Mouse (Mus musculus) lung, postnatal 25 days (tissue): Measurements from ENCODE around the gene Klhdc1.

Source experiments
- DNase-seq: peaks from one replicate; pipeline ENCODE4 v3.0.0; 2022; ENCODE audit warnings: low spot score

Klhdc1 gene

DNA sequence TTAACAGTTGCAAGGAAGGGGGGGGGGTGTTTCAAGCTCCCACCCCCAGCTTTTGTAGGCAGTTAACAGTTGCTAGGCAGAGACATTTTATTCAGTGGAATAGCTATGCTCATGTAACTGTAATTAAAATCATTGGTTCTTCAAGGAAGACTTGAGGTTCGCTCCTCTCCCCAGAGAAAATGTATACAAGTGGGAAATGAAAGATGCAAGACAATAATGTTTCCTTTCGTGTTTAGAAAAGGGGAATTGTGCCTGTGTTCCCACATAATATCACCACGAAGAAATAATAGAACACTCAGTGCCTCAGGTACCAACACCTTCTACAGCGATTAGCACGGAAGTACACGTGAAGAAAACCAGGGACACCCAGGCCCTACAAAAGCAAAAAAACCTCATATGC, at the start of gene Klhdc1:
Gene Klhdc1, plus strand, starts transcription at position 301 of the 400 bp plus-strand sequence.
- DNase-seq = no peak

DNA sequence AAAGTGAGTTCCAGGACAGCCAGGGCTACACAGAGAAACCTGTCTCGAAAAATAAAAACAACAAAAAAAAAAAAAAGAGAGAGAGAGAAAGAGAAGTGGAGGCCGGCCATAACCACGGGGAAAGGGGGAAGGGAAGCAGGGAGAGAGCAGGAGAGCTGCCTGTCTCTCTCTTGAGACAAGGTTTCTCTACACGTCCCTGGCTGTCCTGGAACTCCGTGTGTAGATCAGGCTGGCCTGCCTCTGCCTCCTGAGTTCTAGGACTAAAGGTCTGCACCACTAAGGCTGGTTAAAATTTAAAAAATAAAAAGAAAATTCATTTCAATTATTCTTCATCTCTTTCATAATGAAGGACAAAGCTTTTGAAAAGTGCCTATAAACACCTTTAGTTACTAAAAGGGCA, 49.6 kb upstream of the Klhdc1 start:
- no peak for DNase-seq

DNA sequence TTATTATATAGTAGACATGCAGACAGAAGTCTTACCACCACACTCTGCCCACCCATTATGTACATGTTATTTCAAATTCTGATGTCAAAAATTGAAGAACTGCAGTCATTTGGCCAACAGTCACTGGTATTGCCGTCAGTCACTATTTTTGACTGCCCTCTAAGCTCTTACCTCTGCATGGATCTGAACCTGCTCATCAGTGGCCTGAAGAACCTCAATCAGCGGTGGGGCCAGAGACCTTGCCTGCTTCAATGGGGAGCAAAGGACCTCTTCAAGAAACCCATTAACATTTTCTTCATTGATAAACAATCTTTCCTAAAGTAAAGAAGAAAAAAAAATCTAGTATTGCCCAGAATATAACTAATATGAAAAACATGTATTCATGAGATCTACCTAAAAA, 48.3 kb upstream of the Klhdc1 start:
- DNase-seq = no peak

DNA sequence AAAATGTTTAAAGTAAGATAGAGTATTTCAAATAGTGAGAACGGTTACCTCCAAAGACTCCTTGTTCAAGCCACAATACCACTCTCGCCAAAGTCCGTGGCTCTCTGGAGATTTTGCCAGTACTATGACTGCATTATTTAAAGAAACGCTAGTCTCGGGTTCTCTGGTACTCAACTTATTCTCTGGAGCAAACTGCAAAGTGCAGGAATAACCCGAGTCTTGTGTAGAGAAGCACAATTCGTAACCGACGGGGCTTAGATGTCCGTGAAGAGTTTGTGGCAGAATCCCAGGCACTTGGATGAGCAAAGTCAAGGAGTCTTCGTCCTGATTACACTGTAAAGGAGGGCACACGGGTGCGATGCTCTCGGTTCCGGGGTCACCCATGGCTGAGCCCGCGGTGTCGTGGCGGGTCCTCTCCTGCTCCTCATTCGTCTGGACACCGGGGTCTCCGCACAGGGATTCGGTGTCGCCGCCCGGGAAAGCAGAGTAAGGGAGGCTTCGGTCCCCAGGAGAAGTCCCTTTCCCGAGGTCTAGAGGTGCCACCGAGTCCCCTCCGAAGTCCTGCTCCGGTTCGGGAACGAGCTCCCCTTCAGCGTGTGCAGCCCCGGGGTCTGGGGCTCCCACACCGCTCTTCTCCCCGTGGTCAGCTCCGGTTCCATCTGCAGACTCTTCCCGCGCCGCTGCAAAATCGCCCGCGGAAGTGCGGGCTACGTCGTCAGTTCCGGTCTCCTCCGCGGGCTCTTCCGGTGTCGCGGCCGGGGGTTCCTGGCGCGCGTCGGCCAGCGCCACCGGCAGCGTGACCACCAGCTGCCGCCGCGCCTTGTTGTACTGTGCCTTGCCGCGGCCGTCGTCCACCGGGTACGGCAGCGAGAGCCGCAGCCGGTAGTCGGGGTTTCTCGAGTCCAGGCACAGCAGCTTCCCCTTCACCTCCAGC, 44.3 kb upstream of the Klhdc1 start, which contains the start of gene Gm49383:
Gene Gm49383, minus strand, starts transcription at position 661 of the 934 bp plus-strand sequence.
- peak; percentile 57 for DNase-seq

DNA sequence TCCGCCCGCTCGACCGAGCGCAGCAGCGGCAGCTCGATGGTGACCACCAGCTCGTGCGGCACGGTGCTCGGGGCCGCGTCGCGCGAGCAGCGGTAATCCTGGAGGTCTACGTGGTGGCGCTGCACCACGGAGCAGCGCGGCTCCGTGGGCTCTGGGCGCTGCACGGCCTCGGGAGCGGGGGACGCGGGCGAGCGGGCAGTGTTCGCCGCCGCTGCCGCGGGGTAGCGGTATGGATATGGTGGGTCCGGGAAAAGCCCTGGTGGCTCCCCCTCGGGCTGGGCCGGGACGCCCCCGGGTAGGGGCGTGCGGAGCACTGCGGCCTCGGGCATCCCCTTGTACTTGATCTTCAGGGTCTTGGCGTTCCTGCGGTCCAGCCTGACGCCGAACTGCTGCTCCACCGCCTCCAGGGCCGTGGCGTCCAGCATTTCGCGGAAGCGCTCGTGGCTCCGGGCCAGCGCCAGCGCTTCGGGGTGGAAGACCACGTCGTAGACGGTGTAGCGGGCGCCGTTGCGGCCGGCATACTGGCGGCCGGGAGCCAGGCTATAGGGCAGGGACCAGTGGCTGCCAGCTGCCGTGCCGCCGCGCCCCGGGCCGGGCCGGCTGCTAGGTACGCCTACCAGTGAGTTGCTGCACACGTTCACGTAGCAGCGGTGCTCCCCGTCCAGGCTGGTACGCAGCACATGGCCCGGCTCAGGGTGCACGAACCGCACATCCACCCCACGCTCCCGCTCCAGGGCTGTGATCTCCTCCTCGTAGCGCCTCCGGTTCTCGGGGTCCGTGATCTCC, 43.4 kb upstream of the Klhdc1 start:
- peak; percentile 32 for DNase-seq

DNA sequence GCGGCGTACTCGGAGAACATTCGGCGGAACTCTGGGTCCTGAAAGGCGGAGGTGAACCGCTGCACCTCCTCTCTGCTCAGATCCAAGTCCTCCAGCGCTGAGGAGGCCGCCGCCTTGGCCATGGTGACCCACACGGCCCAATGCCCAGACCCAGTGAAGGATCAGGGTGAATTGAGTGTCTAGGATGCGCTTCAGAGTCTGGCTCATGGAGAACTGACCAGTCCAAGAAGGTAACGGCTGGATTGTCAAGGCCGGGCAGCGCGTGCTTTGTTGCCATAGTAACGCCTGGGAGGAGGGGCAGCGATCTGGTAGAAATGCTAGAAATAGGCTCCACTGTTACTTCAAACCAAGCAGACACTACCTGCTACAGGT, 42.8 kb upstream of the Klhdc1 start, which contains the start of gene Dnaaf2:
Gene Dnaaf2, minus strand, starts transcription at position 266 of the 372 bp plus-strand sequence.
- DNase-seq = peak; percentile 62

DNA sequence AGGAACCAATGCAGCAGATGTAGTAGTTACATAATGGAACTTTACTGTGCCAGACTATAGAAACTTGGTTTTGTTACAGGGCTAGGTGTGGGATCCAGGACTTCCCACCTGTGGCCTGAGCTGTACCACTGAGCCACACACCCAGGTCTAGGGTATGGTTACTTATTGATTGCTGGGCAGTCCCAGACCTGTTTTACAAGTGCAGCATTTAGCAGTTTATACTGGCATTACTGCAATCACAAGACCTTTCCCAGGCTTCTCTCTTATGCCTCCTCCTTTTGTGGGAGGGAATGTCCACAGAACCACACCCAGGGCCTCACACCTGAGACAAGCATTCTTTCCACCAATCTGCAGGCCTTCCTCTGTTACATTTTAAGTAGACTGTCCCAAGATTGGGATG, 42.0 kb upstream of the Klhdc1 start:
- DNase-seq = no peak

DNA sequence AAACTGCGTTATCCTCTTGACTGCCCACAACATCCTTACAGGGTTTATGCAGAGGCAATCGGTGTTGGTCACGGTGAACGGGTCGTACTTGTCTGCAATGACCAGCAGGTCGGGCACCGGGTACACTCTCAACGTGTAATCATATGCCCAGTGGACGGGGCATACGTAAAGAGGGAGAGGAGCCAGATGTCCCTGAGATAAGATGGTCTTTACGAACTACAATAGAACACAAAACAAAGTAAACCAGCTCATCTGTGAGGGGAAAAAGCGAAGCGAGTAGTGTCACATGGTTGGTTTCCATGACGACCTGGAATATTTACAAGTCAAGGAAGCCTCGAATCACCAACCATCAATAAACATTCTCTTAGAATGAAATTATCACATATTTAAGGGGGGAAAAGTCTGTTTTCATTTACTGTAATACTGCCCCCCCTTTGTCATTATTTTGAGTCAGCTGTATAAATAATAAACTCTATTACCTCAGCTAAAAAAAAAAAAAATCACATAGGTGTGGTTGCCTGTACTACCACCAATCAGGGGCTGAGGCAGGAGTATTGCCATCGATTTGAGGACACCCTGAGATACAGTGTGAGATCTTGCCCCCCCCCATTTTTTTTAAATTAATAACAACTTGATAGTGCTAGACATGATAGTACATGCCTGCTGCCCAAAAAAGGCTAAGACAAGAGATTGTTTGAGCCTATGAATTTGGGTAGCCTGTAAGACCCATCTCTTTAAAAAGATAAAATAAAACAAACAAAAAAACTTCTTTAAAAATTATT, 36.7 kb upstream of the Klhdc1 start, which contains the start of gene Gm49384:
Gene Gm49384, minus strand, starts transcription at position 216 of the 782 bp plus-strand sequence.
- no peak for DNase-seq

DNA sequence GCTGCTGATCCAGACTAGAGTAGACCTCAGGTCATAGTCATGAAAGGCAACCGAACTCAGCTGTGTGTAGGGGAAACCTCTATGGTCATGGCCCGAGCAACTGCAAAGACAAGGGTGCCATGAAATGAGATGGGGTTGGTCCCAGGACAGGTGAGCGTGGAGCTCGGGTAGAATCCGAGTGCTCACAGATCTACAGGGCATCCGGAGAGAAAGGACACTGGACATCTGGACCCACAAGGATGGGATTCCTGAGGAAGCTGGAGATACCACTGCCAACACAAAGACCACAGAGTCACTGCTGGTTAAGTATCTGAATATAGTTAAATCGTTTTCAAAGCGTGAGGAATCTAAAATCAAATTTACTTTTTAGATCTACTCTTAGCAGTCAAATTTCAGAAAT, 33.6 kb upstream of the Klhdc1 start:
- no peak for DNase-seq

DNA sequence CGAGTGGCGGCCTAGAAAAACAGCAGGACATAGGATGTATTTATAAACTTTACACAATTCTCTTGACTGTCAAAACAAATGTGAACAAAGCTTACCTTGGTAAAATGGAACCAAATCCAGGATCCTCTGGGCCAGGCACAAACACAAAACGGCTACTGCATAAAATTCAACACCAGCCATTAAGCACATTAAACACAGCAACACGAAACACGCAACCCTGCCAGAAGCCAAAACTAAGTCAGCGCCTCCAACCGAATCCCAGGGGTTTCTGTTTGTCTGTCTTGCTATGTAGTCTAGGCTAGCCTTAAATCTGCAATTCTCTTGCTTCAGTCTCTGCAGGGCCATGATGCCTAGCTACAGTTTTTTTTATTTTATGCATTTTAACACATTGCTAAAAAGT, 33.0 kb upstream of the Klhdc1 start:
- no peak for DNase-seq

DNA sequence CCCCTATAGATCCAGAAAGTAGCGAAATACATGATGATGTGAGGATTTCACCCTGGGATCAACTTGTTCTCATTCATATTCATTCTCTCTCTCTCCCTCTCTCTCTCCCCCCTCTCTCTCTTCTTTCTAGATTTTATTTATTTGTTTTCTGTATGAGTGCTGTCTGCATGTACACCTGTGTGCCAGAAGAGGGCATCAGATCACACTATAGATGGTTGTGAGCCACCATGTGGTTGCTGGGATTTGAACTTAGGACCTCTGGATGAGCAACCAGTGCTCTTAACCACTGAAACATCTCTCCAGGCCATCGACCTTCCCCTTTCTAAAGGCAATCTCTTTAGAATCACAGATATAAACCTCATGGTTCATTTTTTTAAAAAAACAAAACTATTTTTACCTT, 32.5 kb upstream of the Klhdc1 start:
- DNase-seq = no peak

DNA sequence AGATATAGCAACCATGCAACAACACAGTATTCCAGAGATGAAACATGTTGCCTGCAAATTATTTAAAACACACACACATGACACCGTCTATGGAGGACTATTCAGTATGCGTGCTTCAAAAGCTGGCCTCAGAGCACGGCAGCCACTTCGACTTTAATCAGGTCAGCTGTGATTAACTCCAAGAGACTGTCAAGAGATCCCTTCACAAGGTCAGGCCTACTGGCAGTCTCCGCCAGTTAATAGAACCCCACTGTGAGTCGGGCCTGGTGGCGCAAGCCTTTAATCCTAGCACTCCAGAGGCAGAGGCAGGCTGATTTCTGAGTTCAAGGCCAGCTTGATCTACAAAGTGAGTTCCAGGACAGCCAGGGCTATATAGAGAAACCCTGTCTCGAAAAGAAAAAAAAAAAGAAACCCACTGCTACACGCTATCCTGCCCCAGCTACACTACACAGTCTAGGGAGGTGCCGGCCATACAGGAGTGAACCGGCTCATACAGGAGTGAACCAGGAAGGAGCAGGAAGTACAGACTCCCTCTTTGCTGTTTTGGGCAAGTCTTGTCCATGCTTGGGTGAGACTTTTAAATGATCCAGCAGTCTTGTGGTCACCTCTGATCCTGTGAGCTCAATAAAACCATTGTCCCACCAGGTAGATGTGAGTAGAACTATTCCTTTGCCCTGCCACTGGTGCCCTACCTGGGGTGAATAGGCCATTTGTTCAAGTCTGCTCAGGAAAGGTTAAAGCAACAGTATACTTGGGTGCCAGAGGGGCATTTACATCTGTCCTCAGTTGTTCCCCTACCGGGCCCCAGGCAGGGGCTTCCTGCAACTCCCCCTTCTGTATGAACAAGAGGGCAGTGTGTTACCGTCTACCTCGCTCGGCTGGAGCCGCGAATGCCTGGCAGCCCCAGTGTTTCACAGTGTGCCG, 30.7 kb upstream of the Klhdc1 start:
- DNase-seq = no peak

DNA sequence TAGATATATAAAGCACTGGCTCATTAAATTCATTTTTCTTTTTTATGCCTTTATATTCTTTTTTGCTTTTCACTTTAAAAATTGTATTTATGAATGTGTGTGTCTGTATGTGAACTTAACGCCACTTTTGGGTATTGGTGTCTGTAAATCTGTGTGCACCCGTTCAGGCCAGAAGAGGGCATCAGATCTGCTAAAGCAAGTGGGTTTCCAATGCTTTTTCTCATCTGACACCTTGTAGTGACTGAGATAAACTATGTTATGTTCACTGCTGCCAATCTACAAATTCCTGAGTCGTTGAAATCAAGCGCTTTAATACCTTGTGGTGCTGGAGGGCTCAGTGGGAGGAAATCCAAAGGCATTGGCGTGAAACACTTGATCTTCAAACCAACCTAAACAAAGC, 29.9 kb upstream of the Klhdc1 start:
- no peak for DNase-seq

DNA sequence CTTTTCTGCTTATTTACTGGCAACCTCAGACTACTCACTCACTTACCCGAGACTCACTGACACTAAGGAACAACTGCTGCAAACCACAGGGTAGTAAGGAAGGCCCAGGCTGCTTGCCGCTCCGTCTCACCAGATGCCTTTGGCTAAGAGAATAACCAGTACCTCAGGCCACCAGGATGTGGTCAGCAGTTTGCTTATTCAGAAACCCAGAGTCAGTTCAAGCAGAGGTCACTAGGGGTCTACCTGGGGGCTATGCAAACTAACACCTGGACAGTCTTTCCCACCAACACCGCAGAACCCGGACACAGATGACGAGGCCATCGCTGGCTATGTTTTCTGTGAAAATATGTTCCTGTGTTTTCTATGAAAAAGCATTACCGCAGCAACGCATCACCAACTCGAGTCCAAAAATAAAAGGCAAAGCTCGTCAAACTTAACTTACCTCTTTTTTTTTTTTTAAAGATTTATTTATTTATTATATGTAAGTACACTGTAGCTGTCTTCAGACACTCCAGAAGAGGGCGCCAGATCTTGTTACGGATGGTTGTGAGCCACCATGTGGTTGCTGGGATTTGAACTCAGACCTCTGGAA, 27.7 kb upstream of the Klhdc1 start:
- no peak for DNase-seq

DNA sequence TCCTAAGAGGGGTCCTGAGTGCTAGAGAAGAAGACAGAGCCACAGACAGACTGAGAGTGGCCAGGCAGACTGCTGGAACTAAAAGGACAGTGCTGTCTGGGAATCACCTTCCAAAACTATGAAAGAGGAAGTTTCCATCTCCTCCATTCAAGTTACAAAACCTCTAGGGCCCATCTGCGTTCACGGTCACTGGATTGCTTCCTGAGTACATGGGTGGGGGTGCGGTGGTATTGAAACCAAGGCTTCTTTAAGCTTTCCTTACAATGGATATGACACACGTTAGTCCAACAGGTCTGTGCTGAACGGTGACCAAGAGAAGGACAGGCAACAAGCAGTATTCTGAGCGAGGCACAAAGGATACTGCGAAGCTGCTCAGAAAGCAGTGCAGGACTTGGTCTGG, 26.6 kb upstream of the Klhdc1 start:
- DNase-seq = no peak

DNA sequence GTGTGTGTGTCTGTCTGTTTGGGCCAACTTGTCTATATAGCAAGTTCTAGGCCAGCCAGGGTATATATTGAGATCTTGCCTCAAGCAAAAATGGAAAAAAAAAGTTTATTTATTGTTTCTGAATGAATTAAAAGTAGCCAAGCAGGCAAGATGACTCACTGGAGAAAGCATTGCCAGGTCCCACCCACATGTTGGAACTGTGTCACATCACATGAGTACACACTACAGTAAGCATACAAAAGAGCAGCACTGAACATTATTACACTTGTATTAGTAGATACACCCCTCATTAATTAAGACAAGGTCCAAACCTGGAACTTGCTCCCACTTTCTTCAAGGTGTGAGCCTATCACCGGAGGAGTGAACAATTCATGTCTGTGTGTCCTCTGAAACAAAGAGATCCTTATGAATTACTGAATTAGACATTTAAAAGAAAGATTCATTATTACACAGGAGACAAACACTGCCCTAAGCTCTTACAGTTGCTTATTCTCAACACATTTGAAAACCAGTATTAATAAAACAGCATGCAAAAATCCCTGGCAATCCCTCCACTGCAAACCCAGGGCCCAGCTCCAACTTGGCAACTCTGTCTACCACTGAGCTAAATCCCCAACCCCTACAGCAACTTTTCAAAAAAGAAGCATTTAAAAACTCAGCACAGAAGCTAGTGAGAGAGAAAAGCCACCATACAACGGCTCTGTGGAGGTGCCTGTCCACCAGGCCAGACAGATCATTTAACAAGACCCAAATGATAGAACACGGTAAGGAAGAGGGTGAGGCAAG, 25.8 kb upstream of the Klhdc1 start:
- DNase-seq = peak; percentile 58

DNA sequence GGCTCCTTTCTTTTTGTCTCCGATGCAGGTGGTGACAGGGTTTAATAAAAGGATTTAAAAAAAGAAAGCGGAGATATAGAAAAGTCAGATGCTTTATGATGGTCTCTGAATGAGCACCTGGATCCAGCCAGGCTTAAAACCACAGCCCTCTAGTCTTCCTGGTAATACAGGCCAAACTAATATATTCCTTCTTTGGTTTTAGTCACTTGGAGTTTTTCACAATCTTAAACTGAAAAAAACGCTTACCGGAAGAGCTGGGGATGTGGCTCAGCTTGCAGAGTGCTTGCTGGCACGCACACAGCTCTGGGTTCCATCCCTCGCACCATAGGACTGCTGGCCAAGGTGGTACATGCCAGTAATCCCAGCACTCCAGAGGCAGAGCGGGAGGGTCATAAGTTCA, 24.4 kb upstream of the Klhdc1 start:
- DNase-seq = no peak

DNA sequence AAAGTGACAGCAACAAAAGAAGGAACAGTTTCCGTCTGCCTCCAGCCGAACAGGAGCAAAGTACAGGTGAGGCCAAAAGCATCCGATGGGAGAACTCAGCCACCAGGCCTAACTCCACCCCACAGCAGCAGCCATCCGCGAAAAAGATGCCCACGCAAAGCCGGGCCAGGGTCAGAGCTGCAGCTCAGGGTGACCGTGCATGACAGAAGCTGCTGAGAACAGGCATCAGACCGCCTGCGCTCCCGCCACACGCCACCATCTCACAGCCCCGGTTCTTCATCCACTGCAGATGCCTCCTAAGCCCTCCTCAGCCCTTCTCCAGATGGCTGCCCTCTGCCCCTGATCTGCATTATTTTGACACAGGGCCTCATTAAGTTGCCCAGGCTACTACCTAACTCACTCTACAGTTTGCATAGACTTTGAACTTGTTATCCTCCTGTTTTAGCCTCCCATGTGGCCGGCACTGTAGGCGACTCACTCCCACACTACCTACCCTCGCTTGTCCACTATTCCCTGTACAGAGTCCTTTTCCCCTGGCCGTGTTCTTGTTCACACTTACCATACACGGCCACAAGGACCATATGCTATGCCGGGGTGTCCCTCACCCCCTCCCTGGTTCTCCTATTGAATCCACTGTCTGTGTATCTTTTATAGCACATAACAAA, 20.2 kb upstream of the Klhdc1 start:
- no peak for DNase-seq

DNA sequence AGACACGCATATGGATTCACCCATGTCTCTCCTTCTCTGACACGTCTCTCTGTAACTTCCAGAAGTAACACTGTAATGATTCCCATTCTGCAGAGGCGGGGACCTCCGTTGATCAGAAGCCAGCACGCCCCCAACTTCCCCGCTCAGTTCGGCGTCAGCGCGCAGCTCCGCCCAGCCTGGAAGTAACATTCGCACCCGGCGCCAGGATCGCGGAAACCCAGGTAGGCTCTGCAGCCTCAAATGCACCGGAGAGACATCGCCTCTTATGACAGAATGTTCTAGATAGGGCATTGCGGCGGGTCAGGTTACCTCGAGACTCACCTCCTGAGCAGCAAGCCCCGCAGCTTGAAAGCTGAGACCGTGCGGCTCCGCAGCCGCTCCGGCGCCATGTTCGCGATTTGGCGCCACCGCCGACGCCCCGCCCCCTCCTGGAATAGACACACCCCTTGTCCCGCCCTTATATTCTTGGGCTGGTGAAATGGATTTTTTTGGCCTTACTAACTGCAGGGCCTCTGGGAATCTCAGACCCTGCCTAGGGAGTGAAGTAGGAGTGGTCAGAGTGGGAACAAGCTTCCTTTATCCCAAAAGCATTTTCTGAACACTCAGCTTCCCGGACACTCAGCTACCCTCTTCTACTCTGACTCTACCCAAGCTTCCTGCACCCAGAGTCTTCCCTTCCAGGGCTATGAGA, 13.1 kb upstream of the Klhdc1 start, which contains the start of gene Pole2:
Gene Pole2, minus strand, starts transcription at position 420 of the 691 bp plus-strand sequence.
- peak; percentile 86 for DNase-seq
